Mouse (Mus musculus): ENCODE measurements around the gene Dapk1. TPM values are rescaled to one million over a fixed set of nuclear protein-coding genes. Genes with fewer than 3 reads are reported as not detected.
A peak's percentile ranks its signal among the peaks of the same experiment; 100 is the strongest.

The Dapk1 gene
- polyA plus RNA-seq, 1 experiment from 2014 or later = 13.1 TPM

DNA sequence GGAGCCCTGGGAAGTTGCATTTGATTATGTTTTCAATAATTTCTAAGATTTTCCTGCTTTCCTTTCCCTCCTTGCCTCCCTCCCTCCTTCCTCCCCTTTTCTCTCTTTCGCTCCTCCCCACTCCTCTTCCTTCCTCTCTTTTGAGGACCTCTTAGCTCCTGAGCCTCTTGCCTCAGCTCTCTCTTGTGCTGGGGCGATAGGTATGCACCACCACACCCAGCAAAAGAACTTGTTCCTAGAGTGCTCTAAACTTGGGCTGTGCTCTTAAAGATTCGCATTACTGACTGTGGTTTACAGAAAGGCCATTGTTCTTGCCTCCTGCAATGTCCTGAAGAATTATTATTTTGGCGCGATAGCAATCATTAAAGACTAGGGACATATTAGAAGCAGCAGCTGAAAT is 46.6 kb downstream of the Dapk1 start:
- WGBS = 83% methylated on average over 5 of the region's 5 CpGs
- Histone ChIP-seq H3K9me3 (no peaks in the 10 kb centered on the region), H3K9ac (no peak overlapping the region), H3K4me1 (no peaks in the 10 kb centered on the region), H3K27ac (no peak overlapping the region), H3K27me3 (replicated peaks) (no peaks in the 10 kb centered on the region), H3K4me2 (no peak overlapping the region), H3K4me3 (replicated peaks) (no peak overlapping the region), H3K36me3 (no peaks in the 10 kb centered on the region)
- ATAC-seq (ENCODE audit: insufficient read depth, low FRiP score, low read depth) = no peak

DNA sequence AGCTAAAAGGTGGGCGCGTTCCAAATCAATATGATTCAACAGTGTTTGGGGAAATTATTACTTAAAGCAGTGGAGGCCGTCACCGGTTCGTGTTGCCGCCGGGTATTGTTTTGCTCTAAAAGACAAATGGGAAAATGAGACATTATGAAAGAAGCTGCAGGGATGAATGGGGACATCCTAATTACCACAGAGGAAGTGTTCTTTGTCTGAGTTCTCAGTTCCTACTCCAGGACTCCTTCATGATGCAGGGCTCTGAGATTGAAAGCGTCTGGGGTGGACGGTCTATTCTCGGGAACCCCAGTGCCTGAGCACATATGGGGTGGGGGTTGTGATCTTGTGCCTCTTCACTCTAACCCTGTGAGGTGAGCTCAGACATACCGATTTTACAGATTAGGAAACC is 48.3 kb downstream of the Dapk1 start:
- no peak for ATAC-seq (ENCODE audit: insufficient read depth, low FRiP score, low read depth)
- Histone ChIP-seq H3K4me3 (replicated peaks) (no peak overlapping the region), H3K4me1 (no peaks in the 10 kb centered on the region), H3K9me3 (no peaks in the 10 kb centered on the region), H3K36me3 (no peaks in the 10 kb centered on the region), H3K27ac (no peak overlapping the region), H3K9ac (no peak overlapping the region), H3K27me3 (replicated peaks) (no peaks in the 10 kb centered on the region), H3K4me2 (no peak overlapping the region)
- 84% methylated on average over 11 of the region's 11 CpGs for WGBS

DNA sequence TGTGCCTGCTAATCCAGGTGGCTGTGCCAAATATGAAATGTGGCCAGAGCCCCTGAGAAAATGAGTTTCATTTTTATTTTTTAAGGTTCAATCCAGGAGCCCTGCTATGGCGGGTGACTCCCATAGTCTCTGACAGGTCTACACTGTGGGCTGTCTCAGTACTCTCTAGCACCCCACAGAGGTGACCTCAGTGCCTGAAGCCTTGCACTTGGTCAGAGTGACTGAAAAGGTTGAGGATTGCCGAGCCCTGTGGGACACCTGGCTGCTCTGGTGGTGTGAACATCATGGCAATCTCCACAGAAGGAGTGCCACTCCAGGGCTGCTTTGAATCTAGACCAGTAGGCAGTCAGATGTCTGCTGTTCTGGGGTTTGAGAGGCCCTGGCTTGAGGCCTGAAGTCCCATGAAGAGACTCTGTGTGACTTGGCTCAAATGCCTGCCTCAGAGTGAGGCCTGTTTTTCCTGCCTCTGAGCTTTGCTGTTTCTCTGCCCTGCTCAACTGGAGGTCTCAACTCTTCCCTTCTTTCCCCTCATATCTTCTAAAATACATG is 52.3 kb downstream of the Dapk1 start:
- H3K36me3 ChIP-seq = no peaks in the 10 kb centered on the region
- no peak overlapping the region for H3K27ac ChIP-seq
- no peaks in the 10 kb centered on the region for H3K27me3 ChIP-seq (replicated peaks)
- no peaks in the 10 kb centered on the region for H3K4me1 ChIP-seq
- H3K4me2 ChIP-seq = no peak overlapping the region
- 82% methylated on average over 2 of the region's 2 CpGs for WGBS
- no peaks in the 10 kb centered on the region for H3K9me3 ChIP-seq
- no peak for ATAC-seq (ENCODE audit: insufficient read depth, low FRiP score, low read depth)
- H3K9ac ChIP-seq = no peak overlapping the region
- no peak overlapping the region for H3K4me3 ChIP-seq (replicated peaks)

DNA sequence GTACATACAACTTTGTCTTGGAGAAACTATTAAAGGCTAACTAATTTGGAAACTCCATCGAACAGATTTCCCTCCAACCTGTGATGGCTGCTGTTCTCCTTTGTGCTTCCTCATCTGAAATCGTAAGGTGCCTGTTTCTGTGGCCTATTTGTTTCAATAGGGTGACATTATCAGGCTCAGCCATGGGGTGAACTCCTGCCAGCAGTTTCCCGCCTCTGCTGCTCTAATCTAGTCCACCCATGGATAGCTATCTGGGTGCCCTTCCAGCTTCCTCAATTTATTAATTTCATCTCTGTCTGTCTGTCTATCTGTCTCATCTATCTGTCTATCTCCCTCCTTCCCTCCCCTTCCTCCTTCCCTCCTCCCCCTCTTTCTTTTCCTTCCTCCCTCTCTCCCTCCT is 53.5 kb downstream of the Dapk1 start:
- Histone ChIP-seq H3K27ac (no peak overlapping the region), H3K4me2 (no peak overlapping the region)

DNA sequence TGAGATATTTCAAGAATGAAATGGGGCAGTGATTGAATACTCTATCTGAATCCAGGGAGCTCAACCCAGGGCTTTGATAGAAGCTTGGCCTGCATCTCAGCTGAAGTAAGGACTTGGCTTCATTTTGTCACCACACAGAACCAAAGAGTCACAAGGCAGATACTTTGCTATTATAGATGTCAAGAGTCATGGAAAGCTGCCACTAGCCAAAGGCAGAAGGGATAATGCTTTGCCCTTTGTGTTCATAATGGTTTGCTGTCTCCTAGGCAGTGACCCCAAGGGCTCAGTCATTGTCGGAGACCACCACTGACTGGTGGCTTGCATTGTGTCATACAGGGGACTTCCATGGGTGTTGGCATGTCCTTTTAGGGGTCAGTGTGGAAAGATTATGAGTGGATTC is 57.9 kb downstream of the Dapk1 start:
- no peak for ATAC-seq (ENCODE audit: insufficient read depth, low FRiP score, low read depth)
- H3K4me3 ChIP-seq (replicated peaks) = no peak overlapping the region
- H3K27ac ChIP-seq = no peak overlapping the region
- no peaks in the 10 kb centered on the region for H3K9me3 ChIP-seq
- H3K36me3 ChIP-seq = no peaks in the 10 kb centered on the region
- no peaks in the 10 kb centered on the region for H3K27me3 ChIP-seq (replicated peaks)
- 0 out of 2 replicates have a peak, but pooled peaks cover 8% of the 10 kb centered on the region for H3K4me1 ChIP-seq
- H3K4me2 ChIP-seq = no peak overlapping the region
- no peak overlapping the region for H3K9ac ChIP-seq
- WGBS = 85% methylated on average over 1 of the region's 1 CpGs

More for the DNA sequence above, 53.5 kb downstream of the Dapk1 start:
- no peaks in the 10 kb centered on the region for H3K4me1 ChIP-seq
- H3K9me3 ChIP-seq = no peaks in the 10 kb centered on the region
- H3K9ac ChIP-seq = no peak overlapping the region
- WGBS = 83% methylated on average over 3 of the region's 3 CpGs
- H3K36me3 ChIP-seq = no peaks in the 10 kb centered on the region
- ATAC-seq (ENCODE audit: insufficient read depth, low FRiP score, low read depth) = no peak
- H3K4me3 ChIP-seq (replicated peaks) = no peak overlapping the region
- no peaks in the 10 kb centered on the region for H3K27me3 ChIP-seq (replicated peaks)

DNA sequence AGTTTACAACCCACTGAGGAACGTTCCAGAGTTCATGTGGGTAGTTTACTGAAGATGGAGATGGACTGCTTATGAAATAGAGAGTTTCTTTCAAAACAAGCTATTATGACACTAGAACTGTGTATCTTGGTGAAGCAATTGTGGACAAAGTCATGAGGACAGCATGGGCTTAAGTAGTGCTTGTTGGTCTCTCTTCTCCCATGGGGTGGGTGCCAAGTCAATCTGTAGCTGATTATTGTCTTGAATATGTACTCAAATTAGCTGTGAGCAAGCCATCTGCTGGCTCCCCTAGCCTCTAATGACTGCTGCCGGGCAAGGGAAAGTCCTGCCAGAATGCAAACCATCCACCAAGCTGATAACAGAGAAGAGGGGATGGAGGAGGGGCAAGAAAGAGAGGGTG is 58.3 kb downstream of the Dapk1 start:
- H3K27ac ChIP-seq = no peak overlapping the region
- no peaks in the 10 kb centered on the region for H3K36me3 ChIP-seq
- 58% methylated on average over 2 of the region's 2 CpGs for WGBS
- H3K4me2 ChIP-seq = no peak overlapping the region
- no peak overlapping the region for H3K9ac ChIP-seq
- 0 out of 2 replicates have a peak, but pooled peaks cover 8% of the 10 kb centered on the region for H3K4me1 ChIP-seq
- H3K9me3 ChIP-seq = no peaks in the 10 kb centered on the region
- H3K27me3 ChIP-seq (replicated peaks) = no peaks in the 10 kb centered on the region
- no peak overlapping the region for H3K4me3 ChIP-seq (replicated peaks)
- ATAC-seq (ENCODE audit: insufficient read depth, low FRiP score, low read depth) = no peak

DNA sequence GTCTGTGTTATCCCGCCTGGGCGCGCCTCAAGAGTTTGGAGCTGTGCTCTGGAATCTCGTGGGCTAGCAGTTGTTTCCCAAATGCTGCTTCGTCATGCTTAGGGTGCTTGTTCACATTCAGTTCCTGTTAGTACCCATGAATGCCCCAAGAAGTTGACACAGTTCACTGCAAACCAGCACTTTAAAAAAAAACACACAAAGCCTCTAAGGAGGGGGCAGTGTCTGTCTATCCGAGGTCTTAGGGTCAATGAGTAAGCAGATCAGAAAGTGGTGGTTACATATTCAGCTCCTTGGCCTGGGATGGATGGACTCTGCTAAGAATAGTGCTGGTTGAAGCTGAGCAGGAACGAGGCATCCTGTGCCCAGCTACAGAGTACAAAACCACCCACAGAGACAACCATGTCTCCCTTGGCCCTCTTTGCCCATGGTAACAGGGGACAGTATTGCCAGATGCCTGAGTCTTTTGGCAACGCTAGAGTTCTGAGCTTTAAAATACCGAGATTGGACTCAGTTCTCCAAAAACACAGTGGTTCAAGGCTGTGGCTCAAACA is 59.0 kb downstream of the Dapk1 start:
- Histone ChIP-seq H3K9me3 (no peaks in the 10 kb centered on the region), H3K27ac (no peak overlapping the region), H3K4me3 (replicated peaks) (no peak overlapping the region), H3K9ac (no peak overlapping the region), H3K27me3 (replicated peaks) (no peaks in the 10 kb centered on the region), H3K4me1 (0 out of 2 replicates have a peak, but pooled peaks cover 8% of the 10 kb centered on the region), H3K4me2 (no peak overlapping the region), H3K36me3 (no peaks in the 10 kb centered on the region)
- ATAC-seq (ENCODE audit: insufficient read depth, low FRiP score, low read depth) = no peak
- WGBS = 75% methylated on average over 9 of the region's 9 CpGs

DNA sequence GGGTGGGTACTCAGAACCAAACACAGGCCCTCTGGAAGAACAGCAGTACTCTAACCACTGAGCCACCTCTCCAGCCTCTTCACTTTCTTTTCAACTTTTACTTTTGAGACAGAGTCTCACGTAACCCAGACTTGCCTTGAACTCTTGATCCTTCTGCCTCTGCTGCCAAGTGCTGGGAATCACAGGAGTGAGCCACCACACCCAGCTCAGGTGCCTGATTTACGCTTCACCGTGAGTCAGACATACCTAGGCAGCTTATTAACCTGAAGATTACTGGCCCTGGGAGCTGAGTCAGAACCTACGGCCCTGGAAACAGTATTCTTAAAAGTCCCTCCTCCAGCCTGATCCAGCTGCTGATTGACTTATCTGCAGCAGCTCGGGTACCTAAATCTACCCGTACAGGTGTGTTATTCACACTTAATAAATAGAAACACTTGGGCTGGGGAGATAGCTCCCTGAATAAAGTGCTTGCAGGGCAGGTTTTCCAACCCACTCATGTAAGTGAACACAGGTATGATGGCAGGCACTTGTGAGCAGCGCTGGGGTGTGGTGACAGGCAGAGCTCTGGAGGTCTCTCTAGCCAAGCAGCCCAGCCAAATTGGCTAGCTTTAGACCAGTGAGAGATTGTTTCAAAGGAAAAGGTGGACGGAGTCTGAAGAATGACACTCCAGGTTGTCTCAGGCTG is 60.9 kb downstream of the Dapk1 start:
- no peak overlapping the region for H3K4me2 ChIP-seq
- no peaks in the 10 kb centered on the region for H3K27me3 ChIP-seq (replicated peaks)
- 69% methylated on average over 8 of the region's 8 CpGs for WGBS
- no peaks in the 10 kb centered on the region for H3K9me3 ChIP-seq
- peak; percentile 63 for ATAC-seq (ENCODE audit: insufficient read depth, low FRiP score, low read depth)
- H3K4me1 ChIP-seq = 0 out of 2 replicates have a peak, but pooled peaks cover 8% of the 10 kb centered on the region
- H3K9ac ChIP-seq = no peak overlapping the region
- H3K27ac ChIP-seq = no peak overlapping the region; the same call in none of the 2 replicates
- no peaks in the 10 kb centered on the region for H3K36me3 ChIP-seq
- no peak overlapping the region for H3K4me3 ChIP-seq (replicated peaks)

DNA sequence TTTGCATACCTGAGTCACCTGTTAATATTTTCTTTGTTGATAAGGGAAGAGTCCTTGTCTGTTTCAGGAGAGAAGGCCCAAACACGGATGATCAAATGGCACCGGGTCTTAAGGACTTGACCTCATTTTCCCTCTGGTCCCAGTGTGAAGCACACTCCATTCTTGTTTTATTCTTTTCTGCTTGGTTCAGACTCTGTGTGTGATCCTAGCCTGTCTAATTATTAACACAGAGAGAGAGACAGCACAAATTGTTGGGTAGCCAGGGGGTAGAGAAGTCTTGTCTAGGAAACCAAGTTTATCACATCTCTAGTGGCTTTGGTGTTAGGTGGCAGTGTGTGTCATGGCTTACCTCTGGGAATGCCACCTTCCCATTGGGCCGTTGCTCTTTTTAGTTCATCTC is 62.3 kb downstream of the Dapk1 start:
- H3K4me2 ChIP-seq = no peak overlapping the region
- H3K4me1 ChIP-seq = 0 out of 2 replicates have a peak, but pooled peaks cover 8% of the 10 kb centered on the region
- no peaks in the 10 kb centered on the region for H3K36me3 ChIP-seq
- H3K9ac ChIP-seq = no peak overlapping the region
- no peak for ATAC-seq (ENCODE audit: insufficient read depth, low FRiP score, low read depth)
- H3K27ac ChIP-seq = peak overlapping the region; percentile 36; the same call in 1 of the 2 replicates
- WGBS = 66% methylated on average over 3 of the region's 3 CpGs
- no peak overlapping the region for H3K4me3 ChIP-seq (replicated peaks)
- H3K9me3 ChIP-seq = no peaks in the 10 kb centered on the region
- no peaks in the 10 kb centered on the region for H3K27me3 ChIP-seq (replicated peaks)

DNA sequence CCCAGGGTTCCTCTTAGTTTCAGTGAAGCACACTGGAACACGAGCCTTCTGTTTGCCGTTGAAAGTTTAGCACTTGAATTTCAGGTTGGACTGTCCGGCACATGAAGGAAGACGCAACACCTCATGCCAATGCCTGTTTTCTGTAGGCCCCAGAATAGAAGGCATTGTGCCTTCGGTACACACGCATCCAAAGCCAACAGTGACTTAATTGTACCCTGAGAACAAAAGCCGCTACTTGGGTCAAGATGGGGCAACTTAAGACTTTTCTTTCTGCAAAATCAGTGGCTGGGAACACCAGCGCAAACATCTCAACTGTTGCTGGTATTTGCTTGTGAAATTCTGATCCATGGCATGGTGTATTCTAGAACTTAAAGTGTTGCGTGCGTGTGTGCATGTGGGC is 63.1 kb downstream of the Dapk1 start:
- no peaks in the 10 kb centered on the region for H3K9me3 ChIP-seq
- ATAC-seq (ENCODE audit: insufficient read depth, low FRiP score, low read depth) = no peak
- H3K9ac ChIP-seq = no peak overlapping the region
- H3K27ac ChIP-seq = peak overlapping the region; percentile 36; the same call in 1 of the 2 replicates
- WGBS = 77% methylated on average over 10 of the region's 10 CpGs
- no peak overlapping the region for H3K4me2 ChIP-seq
- H3K4me3 ChIP-seq (replicated peaks) = no peak overlapping the region
- H3K36me3 ChIP-seq = no peaks in the 10 kb centered on the region
- no peaks in the 10 kb centered on the region for H3K27me3 ChIP-seq (replicated peaks)
- H3K4me1 ChIP-seq = 0 out of 2 replicates have a peak, but pooled peaks cover 8% of the 10 kb centered on the region

DNA sequence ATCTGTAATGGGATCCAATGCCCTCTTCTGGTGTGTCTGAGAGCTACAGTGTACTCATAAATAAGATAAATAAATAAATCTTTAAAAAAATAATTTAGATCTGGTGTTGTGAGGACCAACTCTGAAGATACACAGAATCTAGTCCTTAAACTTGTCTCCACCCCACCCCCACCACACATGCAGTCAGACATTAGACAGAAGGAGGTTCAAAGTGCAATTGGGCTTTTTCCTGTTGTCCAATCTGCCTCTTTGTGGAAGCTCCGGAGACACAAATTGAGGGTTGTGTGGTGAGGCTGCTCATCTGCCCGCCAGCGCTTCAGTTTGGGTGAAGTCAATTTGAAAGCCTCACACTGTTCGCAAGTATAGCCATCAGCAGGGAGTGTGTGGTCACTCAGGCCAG is 63.7 kb downstream of the Dapk1 start:
- no peak for ATAC-seq (ENCODE audit: insufficient read depth, low FRiP score, low read depth)
- Histone ChIP-seq H3K9me3 (no peaks in the 10 kb centered on the region), H3K9ac (no peak overlapping the region), H3K4me2 (no peak overlapping the region), H3K36me3 (no peaks in the 10 kb centered on the region), H3K27me3 (replicated peaks) (no peaks in the 10 kb centered on the region), H3K4me1 (peaks cover 12% of the 10 kb centered on the region; the same call in 1 of the 2 replicates), H3K4me3 (replicated peaks) (no peak overlapping the region), H3K27ac (no peak overlapping the region)
- 81% methylated on average over 4 of the region's 4 CpGs for WGBS

DNA sequence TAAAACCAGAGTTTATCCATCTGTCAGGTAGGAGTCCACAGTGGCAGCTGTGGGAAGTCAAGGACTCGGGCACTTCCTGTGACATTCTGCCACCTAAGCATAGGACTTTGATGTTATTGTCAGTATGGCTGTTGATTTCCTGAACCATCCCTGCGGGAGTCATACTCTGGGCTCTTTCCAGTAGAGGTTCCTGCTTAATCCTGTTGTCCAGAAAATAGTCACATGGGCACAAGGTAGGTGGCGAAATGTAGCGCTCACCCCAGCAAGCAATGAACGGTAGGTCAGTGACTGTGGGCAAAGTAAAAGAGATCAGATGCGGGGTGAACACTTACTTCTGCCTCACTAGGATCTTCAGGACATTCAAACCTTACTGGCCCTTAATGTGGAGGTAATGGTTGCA is 66.3 kb downstream of the Dapk1 start:
- Histone ChIP-seq H3K9me3 (no peaks in the 10 kb centered on the region), H3K4me3 (replicated peaks) (no peak overlapping the region), H3K27ac (no peak overlapping the region), H3K9ac (no peak overlapping the region), H3K4me2 (no peak overlapping the region), H3K27me3 (replicated peaks) (no peaks in the 10 kb centered on the region), H3K36me3 (no peaks in the 10 kb centered on the region), H3K4me1 (peaks cover 15% of the 10 kb centered on the region)
- ATAC-seq (ENCODE audit: insufficient read depth, low FRiP score, low read depth) = no peak
- WGBS = 82% methylated on average over 6 of the region's 6 CpGs
